Mouse (Mus musculus) neutrophil, adult 5-6 weeks (primary cell): ENCODE data around the gene Ubn1. TPM values are rescaled to one million over a fixed set of nuclear protein-coding genes. Genes with fewer than 3 reads are reported as not detected.

Source experiments
- ATAC-seq: fragments of 151-379, 151-347 bp; 2 replicates; pipeline ENCODE4 v1.8.0; 2017; ENCODE audit warnings: mild to moderate bottlenecking, moderate TSS enrichment; ENCODE audit not compliant: insufficient number of reproducible peaks, poor library complexity, low FRiP score, severe bottlenecking; ENCODE audit errors: extremely low read depth
- total RNA-seq: library from RNA; stranded (forward); fragments of 200-1000 nt; gene quantifications from 2 replicates; pipeline ENCODE4 v1.2.3, GENCODE M21; 2017

Gene Ubn1
- total RNA-seq, 1 experiment from 2014 or later = 60.3 TPM

DNA sequence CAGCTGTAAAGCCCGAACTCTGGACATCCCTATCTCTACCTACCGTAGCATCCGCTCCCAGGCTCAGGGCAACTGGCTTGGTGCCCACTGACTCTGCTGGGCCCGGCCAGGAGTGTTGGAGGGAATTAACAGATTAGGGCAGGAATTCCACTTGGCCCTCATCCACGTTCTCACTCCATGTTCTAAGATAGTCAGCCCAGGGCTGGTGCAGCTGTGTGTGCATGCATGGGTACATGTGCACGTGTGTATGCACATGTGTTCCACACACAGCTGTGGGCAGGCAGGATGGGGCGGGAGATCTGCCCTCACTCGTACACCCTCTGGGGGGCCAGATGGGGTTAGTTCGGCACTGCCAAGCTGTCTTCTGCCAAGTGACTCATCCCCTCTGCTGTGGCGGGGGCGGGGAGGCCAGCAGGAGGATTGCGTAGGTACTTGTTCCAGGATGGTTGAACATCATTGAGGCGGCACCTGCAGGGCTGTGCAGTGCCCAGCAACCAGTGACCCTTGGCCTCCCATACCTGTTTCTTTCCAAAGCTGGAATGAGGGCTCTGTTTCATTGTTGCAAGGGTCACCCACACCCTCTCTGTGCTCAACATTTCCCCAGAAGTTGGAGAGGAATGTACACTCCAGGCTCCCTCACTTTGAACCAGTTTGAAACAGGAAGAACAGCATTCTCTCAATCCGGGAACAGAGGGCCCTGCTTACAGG is 84.9 kb downstream of the Ubn1 start:
- ATAC-seq = no peak

GRCm38 (mm10) chr16:5135551-5136261 is 85.8 kb downstream of the Ubn1 start:
- ATAC-seq = no peak

Other genes with a start within 250 kb of the Ubn1 start
- 0.58 and 2.6 TPM in 2 replicates for gene 4930562C15Rik, start 214.6 kb upstream of the Ubn1 start, total RNA-seq
- gene Ubald1, start 169.7 kb upstream of the Ubn1 start, total RNA-seq = 33.1 and 36.3 TPM in 2 replicates
- 78.8 and 85.0 TPM in 2 replicates for gene Mgrn1, start 163.8 kb upstream of the Ubn1 start, total RNA-seq
- gene Nudt16l1, start 111.3 kb upstream of the Ubn1 start, total RNA-seq = 9.9 and 17.4 TPM in 2 replicates
- 81.5 and 84.8 TPM in 2 replicates for gene Anks3, start 85.9 kb upstream of the Ubn1 start, total RNA-seq
- not detected in 2 replicates for gene Sept12, start 52.2 kb upstream of the Ubn1 start, total RNA-seq
- gene Smim22, start 42.8 kb upstream of the Ubn1 start, total RNA-seq = not detected in 2 replicates
- gene Rogdi, start 36.5 kb upstream of the Ubn1 start, total RNA-seq = 50.2 and 55.1 TPM in 2 replicates
- gene Glyr1, start 194 bp upstream of the Ubn1 start, total RNA-seq = 154 and 165 TPM in 2 replicates
- gene Ppl, start 82.4 kb downstream of the Ubn1 start, total RNA-seq = 1.2 and 2.2 TPM in 2 replicates
- 0.35 and 0.37 TPM in 2 replicates for gene Sec14l5, start 97.1 kb downstream of the Ubn1 start, total RNA-seq
- 36.6 and 54.4 TPM in 2 replicates for gene Nagpa, start 154.0 kb downstream of the Ubn1 start, total RNA-seq
- not detected in 2 replicates for gene AU021092, start 172.2 kb downstream of the Ubn1 start, total RNA-seq
- 26.0 and 26.2 TPM in 2 replicates for gene Alg1, start 183.6 kb downstream of the Ubn1 start, total RNA-seq
- gene Eef2kmt, start 205.9 kb downstream of the Ubn1 start, total RNA-seq = 11.3 and 11.9 TPM in 2 replicates